Mouse (Mus musculus) embryonic fibroblast, embryonic 13.5 days (primary cell): ENCODE results near the gene Heg1. TPM values are rescaled to one million over a fixed set of nuclear protein-coding genes. Genes with fewer than 3 reads are reported as not detected.

Source experiments
- H3K27ac ChIP-seq: 2 replicates; pipeline ENCODE4 v1.5.1; 2012; ENCODE audit warnings: low read length, control low read depth, inconsistent platforms; ENCODE audit not compliant: insufficient read depth
- H3K4me1 ChIP-seq: 2 replicates; pipeline ENCODE4 v1.6.1; 2011; ENCODE audit warnings: low read length; ENCODE audit not compliant: control insufficient read depth, insufficient read depth
- H3K4me3 ChIP-seq: 2 replicates; pipeline ENCODE4 v1.5.1; 2011; ENCODE audit warnings: mild to moderate bottlenecking, control low read depth, low read length; ENCODE audit not compliant: insufficient read depth
- CTCF ChIP-seq: IDR thresholded peaks from 2 replicates; pipeline ENCODE4 v1.5.1; 2011; ENCODE audit warnings: mild to moderate bottlenecking, control low read depth, low read length, moderate library complexity, borderline replicate concordance; ENCODE audit not compliant: insufficient read depth
- POLR2A ChIP-seq: IDR thresholded peaks from 2 replicates; pipeline ENCODE4 v1.6.1; 2011; ENCODE audit warnings: low read depth, mild to moderate bottlenecking, control low read depth, low read length, moderate library complexity
- polyA plus RNA-seq: library from polyadenylated mRNA; stranded (reverse); fragments of >200 nt; gene quantifications from 2 replicates; pipeline ENCODE4 v1.2.4, GENCODE M21; 2011; ENCODE audit warnings: low read depth; ENCODE audit not compliant: missing spikeins, insufficient read length

Heg1 gene
- polyA plus RNA-seq, 1 experiment, result 33.7 TPM

GRCm38 (mm10) chr16:33766757-33767156 lies 82.6 kb downstream of the Heg1 start:
- no peaks in the 10 kb centered on the region; the same call in 1 of the 2 replicates for H3K4me1 ChIP-seq
- TF ChIP-seq POLR2A (no peak), CTCF (no peak)
- H3K4me3 ChIP-seq, result no peak overlapping the region
- no peak overlapping the region for H3K27ac ChIP-seq

- Histone ChIP-seq H3K27ac (no peak overlapping the region), H3K4me3 (no peak overlapping the region), H3K4me1 (no peaks in the 10 kb centered on the region; the same call in 1 of the 2 replicates)
- no peak for TF ChIP-seq POLR2A
- TF ChIP-seq CTCF, result no peak
Observed at GRCm38 (mm10) chr16:33768491-33769278, 84.5 kb downstream of the Heg1 start.

DNA sequence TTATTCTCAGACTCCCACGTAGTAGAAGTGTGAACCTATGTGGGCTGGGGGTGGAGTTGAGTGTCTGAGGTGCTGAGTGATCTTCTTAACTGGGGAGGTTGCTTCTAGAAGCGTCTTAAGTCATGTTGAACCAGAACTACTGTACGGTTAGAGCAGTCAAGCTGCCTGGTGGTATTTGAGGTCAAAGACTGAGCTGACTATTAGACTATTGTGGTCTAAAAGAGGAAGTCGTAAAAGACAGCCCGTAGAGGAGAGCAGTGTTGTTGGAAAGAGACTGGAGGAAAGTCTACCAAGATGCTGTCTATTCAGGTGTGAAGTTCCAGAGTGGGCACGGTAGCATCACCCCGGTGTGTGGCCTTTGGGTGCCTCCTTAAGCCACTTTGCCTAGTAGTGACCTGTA lies 85.7 kb downstream of the Heg1 start:
- Histone ChIP-seq H3K4me3 (no peak overlapping the region), H3K27ac (no peak overlapping the region), H3K4me1 (no peaks in the 10 kb centered on the region; the same call in 1 of the 2 replicates)
- TF ChIP-seq CTCF (no peak), POLR2A (no peak)

DNA sequence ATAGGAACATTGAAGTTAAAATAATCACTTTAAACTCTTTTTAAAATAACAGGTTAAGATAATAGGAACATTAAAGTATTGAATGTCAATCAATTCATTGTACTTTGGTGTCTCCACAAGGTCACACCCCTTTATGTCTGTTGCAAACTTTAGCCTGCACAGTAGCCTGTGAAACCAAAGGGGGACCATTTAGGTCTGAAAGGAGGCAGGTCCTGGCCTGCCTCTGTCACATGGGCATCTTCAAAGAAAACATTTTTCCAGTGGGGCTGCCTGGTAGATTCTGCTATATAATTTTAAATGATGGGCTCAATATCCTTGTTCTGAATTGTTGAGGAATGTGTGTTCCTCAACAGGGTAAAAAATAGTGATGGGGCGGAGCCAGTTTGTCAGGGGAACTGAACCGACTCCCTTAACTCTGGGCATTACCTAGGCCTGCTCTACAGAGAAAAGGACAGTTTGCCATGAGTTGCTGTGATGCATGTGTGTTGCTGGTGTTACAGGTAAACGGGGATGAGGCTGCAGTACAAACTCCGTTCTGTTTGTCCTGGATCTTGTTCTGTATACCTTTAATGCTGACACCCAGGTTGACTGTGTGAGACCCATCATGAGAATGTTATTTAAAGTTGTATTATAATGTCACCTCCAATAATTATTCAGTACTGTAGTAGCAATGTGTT lies 86.7 kb downstream of the Heg1 start:
- no peak overlapping the region for H3K27ac ChIP-seq
- H3K4me3 ChIP-seq, result no peak overlapping the region
- no peak for TF ChIP-seq POLR2A
- no peak for TF ChIP-seq CTCF
- H3K4me1 ChIP-seq, result peaks cover 1% of the 10 kb centered on the region; the same call in 1 of the 2 replicates

DNA sequence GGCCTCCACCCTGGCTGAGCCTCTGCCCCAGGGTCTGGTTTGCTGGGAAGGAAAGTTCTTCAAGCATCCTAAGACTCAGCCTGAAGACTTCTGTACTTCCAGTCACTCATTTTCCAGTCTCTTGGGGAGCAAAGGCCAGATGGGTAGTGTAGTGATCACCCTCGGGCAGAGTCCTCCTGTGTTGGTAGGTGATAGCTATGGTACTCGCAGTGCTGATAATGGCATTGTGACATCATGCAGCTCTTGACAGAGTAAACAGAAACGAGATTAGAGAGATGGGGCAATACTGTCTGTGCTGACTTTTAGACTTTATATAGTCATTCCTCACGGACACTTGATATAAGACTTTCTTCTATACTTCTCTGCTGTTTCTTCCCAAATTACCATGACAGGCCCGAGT lies 88.6 kb downstream of the Heg1 start:
- H3K4me1 ChIP-seq, result peaks cover 11% of the 10 kb centered on the region
- TF ChIP-seq POLR2A, result no peak
- TF ChIP-seq CTCF, result no peak
- H3K27ac ChIP-seq, result no peak overlapping the region
- no peak overlapping the region for H3K4me3 ChIP-seq

GRCm38 (mm10) chr16:33774972-33775371 lies 90.8 kb downstream of the Heg1 start:
- TF ChIP-seq POLR2A (no peak), CTCF (no peak)
- Histone ChIP-seq H3K27ac (no peak overlapping the region), H3K4me3 (no peak overlapping the region), H3K4me1 (peaks cover 12% of the 10 kb centered on the region)

DNA sequence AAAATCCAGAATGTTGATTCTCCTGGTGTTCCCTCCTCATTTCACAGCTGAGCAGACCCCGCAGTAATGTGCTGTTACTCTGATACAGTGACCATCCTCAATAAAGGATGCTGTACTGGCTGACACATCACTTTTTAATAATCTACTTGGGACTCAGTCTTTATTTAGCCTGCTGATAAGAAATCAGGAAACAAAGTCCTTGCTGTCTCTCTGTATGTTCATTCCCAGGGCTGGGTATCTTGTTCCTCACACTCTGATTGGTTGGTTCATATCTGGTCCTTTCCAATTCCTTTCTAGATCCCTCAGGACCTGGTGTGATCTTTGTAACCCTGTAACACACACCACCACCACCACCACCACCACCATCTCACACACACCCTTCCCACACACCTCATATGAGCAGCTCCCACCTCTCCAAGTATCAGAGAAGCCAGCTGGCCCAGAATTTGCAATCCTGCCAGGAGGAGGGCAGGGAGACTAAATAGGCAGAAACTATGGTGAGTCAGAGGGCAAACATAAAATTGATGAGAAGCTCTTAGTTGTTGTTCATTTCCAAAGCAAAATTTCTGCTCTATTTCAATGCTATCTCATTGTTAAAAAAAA lies 91.7 kb downstream of the Heg1 start:
- H3K4me3 ChIP-seq, result no peak overlapping the region
- H3K4me1 ChIP-seq, result peaks cover 12% of the 10 kb centered on the region
- H3K27ac ChIP-seq, result peak overlapping the region; percentile 97; the same call in 1 of the 2 replicates
- TF ChIP-seq CTCF (no peak), POLR2A (no peak)

- TF ChIP-seq CTCF (no peak), POLR2A (no peak)
- Histone ChIP-seq H3K4me3 (no peak overlapping the region), H3K4me1 (peaks cover 18% of the 10 kb centered on the region), H3K27ac (peak overlapping the region; percentile 98)
Observed at GRCm38 (mm10) chr16:33776766-33777529, 92.8 kb downstream of the Heg1 start.

DNA sequence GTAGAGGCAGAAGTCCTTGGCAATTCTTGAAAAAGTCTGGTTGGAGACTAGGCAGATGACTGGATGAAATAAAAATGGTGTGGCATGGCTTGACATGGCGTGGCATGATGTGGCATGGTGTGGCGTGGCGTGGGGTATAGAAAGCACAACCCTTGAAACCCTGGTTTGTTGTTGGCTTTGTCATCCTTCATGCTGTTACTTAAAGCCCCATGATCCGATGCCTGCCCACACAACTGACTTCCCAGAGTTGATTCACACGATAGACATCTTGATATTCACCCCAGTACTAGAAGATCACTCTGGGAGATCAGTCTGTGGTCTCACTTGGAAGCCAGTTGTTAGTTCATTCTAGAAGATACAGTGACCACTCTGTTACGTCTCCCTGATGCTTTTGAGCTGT lies 93.4 kb downstream of the Heg1 start:
- peak overlapping the region; percentile 98 for H3K27ac ChIP-seq
- TF ChIP-seq POLR2A, result no peak
- TF ChIP-seq CTCF, result no peak
- peaks cover 22% of the 10 kb centered on the region for H3K4me1 ChIP-seq
- no peak overlapping the region for H3K4me3 ChIP-seq
